Mouse (Mus musculus) CH12.LX (cell line): ENCODE results near the gene Csnk2a2.

ENCODE experiments used
- BHLHE40 ChIP-seq: IDR thresholded peaks from 2 replicates; pipeline ENCODE4 v1.6.1; 2011; ENCODE audit warnings: mild to moderate bottlenecking, low read depth, low read length, improper control_type of control experiment
- CTCF ChIP-seq, 2 experiments: IDR thresholded peaks in 1 of 2; conservative IDR thresholded peaks in 1 of 2; 2 replicates each; pipeline ENCODE4 v1.5.1; 2011 to 2012; ENCODE audit warnings: low read depth in 2 of 2, low read length in 2 of 2, improper control_type of control experiment in 1 of 2, inconsistent platforms in 1 of 2, mild to moderate bottlenecking in 1 of 2, moderate library complexity in 1 of 2
- JUND ChIP-seq: conservative IDR thresholded peaks from 2 replicates; pipeline ENCODE4 v1.6.1; 2011; ENCODE audit warnings: low read depth, low read length, improper control_type of control experiment
- MEF2A ChIP-seq: IDR thresholded peaks from 2 replicates; pipeline ENCODE4 v1.6.1; 2014; ENCODE audit warnings: low read depth, mild to moderate bottlenecking, inconsistent platforms, low read length, improper control_type of control experiment, borderline replicate concordance
- POLR2A ChIP-seq: IDR thresholded peaks from 2 replicates; pipeline ENCODE4 v1.6.1; 2011; ENCODE audit warnings: low read depth, mild to moderate bottlenecking, improper control_type of control experiment, low read length

DNA sequence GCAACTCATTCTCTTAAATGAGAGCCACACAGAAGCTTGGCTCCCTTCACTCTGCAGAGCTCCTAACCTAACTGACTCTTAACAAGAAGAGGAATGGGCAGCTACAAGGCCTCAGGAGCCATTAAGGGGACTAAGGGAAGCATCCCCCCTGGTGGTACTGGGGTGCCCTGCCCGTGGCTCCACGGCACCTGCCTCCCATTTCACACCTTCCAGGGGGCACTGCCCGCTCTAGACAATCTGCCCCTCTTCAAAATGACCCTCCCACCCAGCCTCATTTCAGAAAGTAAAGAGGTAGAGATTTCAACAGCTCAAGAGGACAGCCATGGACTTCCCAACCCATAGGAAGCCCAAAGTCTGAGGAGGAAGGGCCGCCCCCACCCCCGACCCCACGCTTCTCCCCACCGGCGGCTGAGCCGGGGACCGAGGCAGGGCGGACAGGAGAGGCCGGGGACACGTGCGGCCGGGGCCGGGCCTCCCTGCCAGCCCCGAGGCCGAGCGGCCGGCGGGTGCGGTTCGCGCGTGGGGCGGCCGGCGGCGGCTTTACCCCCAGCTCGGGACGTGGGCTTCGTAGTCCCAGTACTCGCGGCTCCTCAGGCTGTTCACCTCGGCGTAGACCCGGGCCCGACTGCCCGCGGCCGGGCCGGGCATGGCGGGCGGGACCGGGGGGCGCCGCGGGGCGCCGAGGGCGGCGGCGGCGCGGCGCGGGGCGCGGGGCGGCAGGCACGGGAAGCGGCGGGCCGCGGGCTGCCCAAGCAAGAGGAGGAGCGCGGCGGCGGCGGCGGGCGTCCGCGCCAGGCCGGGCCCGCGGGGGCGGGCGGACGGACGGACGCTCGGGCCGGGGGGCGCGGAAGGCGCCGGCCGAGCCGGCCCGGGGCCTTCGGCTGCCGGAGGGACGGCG lies 1.8 kb downstream of the Csnk2a2 start:
- TF ChIP-seq POLR2A (no peak), JUND (no peak), CTCF (conservative IDR thresholded peaks at IDR 0.05 in 1 of 2, IDR thresholded peaks at IDR 0.05 in 1 of 2; ENCODE audit: low read depth in 2 of 2, low read length in 2 of 2) (no peak), MEF2A (no peak), BHLHE40 (no peak)
